Mouse (Mus musculus): Measurements from ENCODE around the gene 2210016L21Rik. TPM values are rescaled to one million over a fixed set of nuclear protein-coding genes. Genes with fewer than 3 reads are reported as not detected.

2210016L21Rik gene
- total and polyA plus RNA-seq, 3 experiments, result 30.2 to 38.7 (median 34.3) TPM

DNA sequence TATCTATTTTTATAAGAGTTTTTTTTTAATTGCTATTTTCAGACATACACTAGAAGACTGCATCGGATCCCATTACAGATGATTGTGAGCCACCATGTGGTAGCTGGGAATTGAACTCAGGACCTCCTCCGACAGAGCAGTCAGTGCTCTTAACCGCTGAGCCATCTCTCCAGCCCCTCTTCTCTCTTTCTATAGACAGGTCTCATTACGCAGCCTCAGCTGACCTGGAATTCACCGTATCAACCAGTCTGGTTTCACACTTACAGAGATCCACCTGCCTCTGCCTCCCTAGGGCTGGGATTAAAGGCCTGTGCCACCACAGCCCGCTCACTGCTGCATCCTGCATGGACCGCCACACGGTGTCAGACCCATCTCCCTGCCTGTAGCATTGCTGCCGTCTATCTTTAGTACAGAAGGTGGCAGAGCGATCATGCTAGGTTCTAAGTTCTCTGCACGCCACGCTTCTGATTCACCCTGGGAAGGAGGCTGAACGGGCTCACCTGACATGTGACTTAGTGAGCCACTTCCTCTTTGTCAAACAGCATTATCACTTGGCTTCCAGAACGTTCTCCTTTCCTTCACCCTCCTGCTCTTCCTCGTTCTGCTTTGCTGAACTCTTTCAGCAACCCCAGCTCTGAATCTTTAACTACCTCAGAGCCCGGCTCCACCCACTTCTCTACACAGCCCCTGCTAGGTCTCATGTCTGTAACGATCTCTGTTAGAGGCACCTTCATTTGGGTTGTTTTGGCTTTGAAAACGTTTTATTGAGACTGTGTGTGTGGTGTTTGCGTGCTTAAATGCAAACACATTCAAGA lies 20.2 kb upstream of the 2210016L21Rik start:
- H3K36me3 ChIP-seq (replicated peaks), result peaks cover 32% of the 10 kb centered on the region
- H3K9me3 ChIP-seq (replicated peaks), result 0 out of 2 replicates have a peak, but pooled peaks cover 2% of the 10 kb centered on the region
- peaks cover 47% of the 10 kb centered on the region for H3K4me1 ChIP-seq (ENCODE audit: insufficient read depth, low read depth, low read length)
- H3K4me3 ChIP-seq (ENCODE audit: low read depth, low read length), result peak overlapping the region; percentile 71
- TF ChIP-seq GATA1 (IDR thresholded peaks at IDR 0.05; ENCODE audit: borderline replicate concordance, low read length), result no peak
- TF ChIP-seq GATA2 (IDR thresholded peaks at IDR 0.05; ENCODE audit: borderline replicate concordance, low read depth, low read length), result no peak
- no peak for TF ChIP-seq CTCF (IDR thresholded peaks at IDR 0.05; ENCODE audit: low read depth, low read length)
- peak; percentile 45; the same call in 1 of the 2 replicates for TF ChIP-seq TAL1 (conservative IDR thresholded peaks at IDR 0.05; ENCODE audit: low read depth, low read length)
- ATAC-seq (ENCODE audit: extremely low read depth, insufficient number of reproducible peaks, low FRiP score, poor library complexity, severe bottlenecking) (peak; percentile 82), DNase-seq (ENCODE audit: low spot score) (peak; percentile 76)
- H3K27me3 ChIP-seq (ENCODE audit: insufficient read depth, low read length), result peaks cover under 1% of the 10 kb centered on the region; the same call in 1 of the 2 replicates

DNA sequence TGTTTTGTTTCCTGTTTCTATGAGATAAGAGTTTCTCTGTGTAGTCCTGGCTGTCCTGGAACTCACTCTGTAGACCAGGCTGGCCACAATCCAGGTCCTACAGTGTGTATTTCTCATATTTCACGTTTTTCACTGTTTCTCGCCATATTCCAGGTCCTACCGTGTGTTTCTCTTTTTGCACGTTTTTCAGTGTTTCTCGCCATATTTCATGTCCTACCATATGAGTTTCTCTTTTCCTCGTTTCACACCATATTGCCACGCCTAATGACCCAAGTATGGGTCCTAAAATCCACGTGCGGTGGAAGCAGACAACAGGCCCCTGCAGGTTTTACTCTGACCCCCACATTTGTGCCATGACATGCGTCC lies 19.6 kb upstream of the 2210016L21Rik start:
- DNase-seq (ENCODE audit: low spot score) (no peak), ATAC-seq (ENCODE audit: extremely low read depth, insufficient number of reproducible peaks, low FRiP score, poor library complexity, severe bottlenecking) (peak; percentile 54)
- no peak for TF ChIP-seq POLR2AphosphoS5 (IDR thresholded peaks at IDR 0.05; ENCODE audit: insufficient replicate concordance, low read depth, low read length)
- TF ChIP-seq GATA1 (IDR thresholded peaks at IDR 0.05; ENCODE audit: borderline replicate concordance, low read length), result no peak
- TF ChIP-seq GATA2 (IDR thresholded peaks at IDR 0.05; ENCODE audit: borderline replicate concordance, low read depth, low read length), result no peak
- TF ChIP-seq TAL1 (conservative IDR thresholded peaks at IDR 0.05; ENCODE audit: low read depth, low read length), result no peak
- TF ChIP-seq CTCF (IDR thresholded peaks at IDR 0.05; ENCODE audit: low read depth, low read length), result no peak
- H3K36me3 ChIP-seq (replicated peaks), result peaks cover 31% of the 10 kb centered on the region
- peaks cover 3% of the 10 kb centered on the region; the same call in 1 of the 2 replicates for H3K27me3 ChIP-seq (ENCODE audit: insufficient read depth, low read length)
- 0 out of 2 replicates have a peak, but pooled peaks cover 2% of the 10 kb centered on the region for H3K9me3 ChIP-seq (replicated peaks)
- H3K4me3 ChIP-seq (ENCODE audit: low read depth, low read length), result peak overlapping the region; percentile 44; the same call in 1 of the 2 replicates
- peaks cover 47% of the 10 kb centered on the region for H3K4me1 ChIP-seq (ENCODE audit: insufficient read depth, low read depth, low read length)

DNA sequence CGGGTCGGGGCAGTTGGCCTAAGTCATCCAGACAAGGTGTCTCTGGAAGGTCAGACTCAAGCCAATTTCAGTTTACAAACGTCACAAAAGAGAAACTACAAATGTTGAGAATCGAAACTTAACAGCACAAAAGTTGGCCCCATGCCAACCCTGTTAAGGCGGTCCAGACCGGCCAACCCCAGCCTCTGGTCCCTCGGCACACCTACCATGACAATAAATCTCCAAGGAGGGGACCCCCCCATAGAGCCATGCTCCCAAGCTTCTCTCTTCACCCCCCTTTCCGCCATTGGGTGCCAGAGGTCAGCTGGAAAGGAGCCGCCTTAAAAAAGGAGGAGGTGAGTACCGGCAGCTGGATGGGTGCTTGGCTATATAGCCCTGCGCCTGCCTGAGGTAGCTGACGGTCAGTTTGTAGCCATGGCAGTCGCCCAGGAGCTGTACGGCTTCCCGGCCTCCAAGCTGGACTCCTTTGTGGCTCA lies 18.9 kb upstream of the 2210016L21Rik start, which contains the start of gene Oasl1:
TSS of gene Oasl1 (plus strand) at position 243 of the 476 bp plus-strand sequence.
- Histone ChIP-seq H3K36me3 (replicated peaks) (peaks cover 32% of the 10 kb centered on the region), H3K27me3 (ENCODE audit: insufficient read depth, low read length) (peaks cover 9% of the 10 kb centered on the region), H3K9me3 (replicated peaks) (0 out of 2 replicates have a peak, but pooled peaks cover 2% of the 10 kb centered on the region), H3K4me3 (ENCODE audit: low read depth, low read length) (peak within 1 kb of the TSS; percentile 53), H3K4me1 (ENCODE audit: insufficient read depth, low read depth, low read length) (peaks cover 46% of the 10 kb centered on the region)
- DNase-seq (ENCODE audit: low spot score) (peak; percentile 17), ATAC-seq (ENCODE audit: extremely low read depth, insufficient number of reproducible peaks, low FRiP score, poor library complexity, severe bottlenecking) (no peak)
- TF ChIP-seq GATA2 (IDR thresholded peaks at IDR 0.05; ENCODE audit: borderline replicate concordance, low read depth, low read length) (no peak), TAL1 (conservative IDR thresholded peaks at IDR 0.05; ENCODE audit: low read depth, low read length) (no peak), POLR2AphosphoS5 (IDR thresholded peaks at IDR 0.05; ENCODE audit: insufficient replicate concordance, low read depth, low read length) (no peak), CTCF (IDR thresholded peaks at IDR 0.05; ENCODE audit: low read depth, low read length) (no peak), GATA1 (IDR thresholded peaks at IDR 0.05; ENCODE audit: borderline replicate concordance, low read length) (no peak)

DNA sequence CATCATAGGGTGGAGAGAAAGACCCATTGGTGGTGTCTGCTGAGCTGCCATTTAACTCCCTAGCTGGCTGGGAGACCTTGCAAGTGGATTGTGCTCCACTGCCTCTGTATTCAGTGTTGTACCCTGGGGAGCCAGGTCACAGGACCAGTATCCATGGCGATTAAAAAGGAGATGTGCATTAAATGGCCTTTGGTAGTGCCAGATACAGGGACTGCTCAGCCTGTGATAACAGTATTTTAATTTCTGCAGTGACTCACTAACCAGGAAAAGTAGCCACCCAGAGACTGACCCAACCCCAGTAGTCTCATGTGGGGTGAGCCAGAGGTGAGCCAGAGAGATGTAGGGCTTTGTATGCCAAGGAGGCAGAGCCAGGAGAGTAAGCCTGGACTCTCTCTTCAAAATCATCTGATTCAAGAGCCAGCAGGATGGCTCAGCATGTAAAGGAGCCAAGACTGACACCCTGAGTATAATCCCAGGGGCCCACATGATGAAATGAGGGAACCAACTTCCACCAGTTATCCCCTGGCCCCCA lies 15.7 kb upstream of the 2210016L21Rik start:
- ATAC-seq (ENCODE audit: extremely low read depth, insufficient number of reproducible peaks, low FRiP score, poor library complexity, severe bottlenecking) (no peak), DNase-seq (ENCODE audit: low spot score) (no peak)
- Histone ChIP-seq H3K36me3 (replicated peaks) (peaks cover 38% of the 10 kb centered on the region), H3K4me3 (ENCODE audit: low read depth, low read length) (no peak overlapping the region), H3K4me1 (ENCODE audit: insufficient read depth, low read depth, low read length) (peaks cover 30% of the 10 kb centered on the region), H3K9me3 (replicated peaks) (0 out of 2 replicates have a peak, but pooled peaks cover 2% of the 10 kb centered on the region), H3K27me3 (ENCODE audit: insufficient read depth, low read length) (peaks cover 19% of the 10 kb centered on the region)
- TF ChIP-seq TAL1 (conservative IDR thresholded peaks at IDR 0.05; ENCODE audit: low read depth, low read length) (no peak), GATA2 (IDR thresholded peaks at IDR 0.05; ENCODE audit: borderline replicate concordance, low read depth, low read length) (no peak), GATA1 (IDR thresholded peaks at IDR 0.05; ENCODE audit: borderline replicate concordance, low read length) (no peak), CTCF (IDR thresholded peaks at IDR 0.05; ENCODE audit: low read depth, low read length) (no peak), POLR2AphosphoS5 (IDR thresholded peaks at IDR 0.05; ENCODE audit: insufficient replicate concordance, low read depth, low read length) (no peak)

DNA sequence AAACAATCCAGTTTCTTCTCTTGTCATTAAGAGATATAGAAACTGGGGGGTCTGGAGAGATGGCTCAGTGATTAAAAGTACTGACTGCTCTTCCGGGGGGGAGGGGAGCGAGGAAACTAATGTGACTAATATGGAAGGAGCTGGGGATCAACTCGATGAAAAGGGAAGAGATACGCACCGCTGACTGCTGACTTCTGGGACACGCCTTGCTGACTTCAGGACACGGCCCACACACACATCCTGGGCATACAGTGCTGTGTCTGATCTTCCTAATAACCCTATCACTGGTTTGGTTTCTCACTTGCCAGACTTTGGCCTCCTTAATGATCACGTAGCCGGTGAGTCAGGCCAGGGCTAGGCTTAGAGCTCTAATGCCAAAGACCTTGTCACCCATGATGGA lies 15.2 kb upstream of the 2210016L21Rik start:
- no peak overlapping the region for H3K4me3 ChIP-seq (ENCODE audit: low read depth, low read length)
- no peak for TF ChIP-seq GATA2 (IDR thresholded peaks at IDR 0.05; ENCODE audit: borderline replicate concordance, low read depth, low read length)
- no peak for TF ChIP-seq GATA1 (IDR thresholded peaks at IDR 0.05; ENCODE audit: borderline replicate concordance, low read length)
- no peak for TF ChIP-seq POLR2AphosphoS5 (IDR thresholded peaks at IDR 0.05; ENCODE audit: insufficient replicate concordance, low read depth, low read length)
- TF ChIP-seq TAL1 (conservative IDR thresholded peaks at IDR 0.05; ENCODE audit: low read depth, low read length), result no peak
- no peak for TF ChIP-seq CTCF (IDR thresholded peaks at IDR 0.05; ENCODE audit: low read depth, low read length)

DNA sequence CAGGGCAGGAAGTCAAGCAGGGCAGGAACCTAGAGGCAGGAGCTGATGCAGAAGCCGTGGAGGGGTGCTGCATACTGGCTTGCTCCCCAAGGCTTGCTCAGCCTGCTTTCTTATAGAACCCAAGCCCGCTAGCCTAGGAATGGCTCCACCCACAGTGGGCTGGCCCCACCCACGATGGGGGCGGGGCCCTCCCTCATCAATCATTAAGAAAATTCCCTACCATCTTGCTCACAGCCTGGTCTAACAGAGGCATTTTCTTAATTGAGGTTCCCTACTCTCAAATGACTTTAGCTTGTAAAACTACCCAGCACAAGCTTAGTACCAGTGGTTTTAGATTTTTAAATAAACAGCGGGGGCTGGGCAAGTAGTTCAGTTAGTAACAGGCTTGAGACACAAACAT lies 10.3 kb upstream of the 2210016L21Rik start:
- peaks cover 71% of the 10 kb centered on the region for H3K36me3 ChIP-seq (replicated peaks)
- H3K4me1 ChIP-seq (ENCODE audit: insufficient read depth, low read depth, low read length), result peaks cover 4% of the 10 kb centered on the region; the same call in 1 of the 2 replicates
- TF ChIP-seq GATA2 (IDR thresholded peaks at IDR 0.05; ENCODE audit: borderline replicate concordance, low read depth, low read length) (no peak), TAL1 (conservative IDR thresholded peaks at IDR 0.05; ENCODE audit: low read depth, low read length) (no peak), GATA1 (IDR thresholded peaks at IDR 0.05; ENCODE audit: borderline replicate concordance, low read length) (no peak), POLR2AphosphoS5 (IDR thresholded peaks at IDR 0.05; ENCODE audit: insufficient replicate concordance, low read depth, low read length) (no peak), CTCF (IDR thresholded peaks at IDR 0.05; ENCODE audit: low read depth, low read length) (no peak)
- DNase-seq (ENCODE audit: low spot score) (no peak), ATAC-seq (ENCODE audit: extremely low read depth, insufficient number of reproducible peaks, low FRiP score, poor library complexity, severe bottlenecking) (no peak)
- no peaks in the 10 kb centered on the region for H3K9me3 ChIP-seq (replicated peaks)
- peaks cover 33% of the 10 kb centered on the region for H3K27me3 ChIP-seq (ENCODE audit: insufficient read depth, low read length)
- no peak overlapping the region for H3K4me3 ChIP-seq (ENCODE audit: low read depth, low read length)

More for the DNA sequence above, 15.2 kb upstream of the 2210016L21Rik start:
- Histone ChIP-seq H3K9me3 (replicated peaks) (0 out of 2 replicates have a peak, but pooled peaks cover 2% of the 10 kb centered on the region), H3K27me3 (ENCODE audit: insufficient read depth, low read length) (peaks cover 19% of the 10 kb centered on the region), H3K4me1 (ENCODE audit: insufficient read depth, low read depth, low read length) (peaks cover 25% of the 10 kb centered on the region), H3K36me3 (replicated peaks) (peaks cover 41% of the 10 kb centered on the region)
- no peak for ATAC-seq (ENCODE audit: extremely low read depth, insufficient number of reproducible peaks, low FRiP score, poor library complexity, severe bottlenecking)
- DNase-seq (ENCODE audit: low spot score), result no peak

Data from G1E (cell line).